Mouse (Mus musculus) liver, adult 2 months (tissue): ENCODE measurements around the gene Slc7a1. TPM values are rescaled to one million over a fixed set of nuclear protein-coding genes. Genes with fewer than 3 reads are reported as not detected.

Source experiments
- DNase-seq: peaks from one replicate; pipeline ENCODE4 v3.0.0-alpha.2; 2011; ENCODE audit warnings: low read depth, low spot score; ENCODE audit errors: extremely low read depth
- H3K27ac ChIP-seq: fragments of 200-500 bp; replicated peaks from 2 replicates; pipeline ENCODE4 v1.5.1; 2012; ENCODE audit warnings: low read depth, mild to moderate bottlenecking, control low read depth, inconsistent platforms, low read length; ENCODE audit not compliant: insufficient read depth
- H3K27me3 ChIP-seq: fragments of 200-500 bp; 2 replicates; pipeline ENCODE4 v1.6.1; 2012; ENCODE audit warnings: mild to moderate bottlenecking, moderate library complexity, low read length, inconsistent platforms; ENCODE audit not compliant: control insufficient read depth, insufficient read depth
- H3K36me3 ChIP-seq: fragments of 200-500 bp; 2 replicates; pipeline ENCODE4 v1.6.1; 2012; ENCODE audit warnings: low read length, inconsistent platforms; ENCODE audit not compliant: control insufficient read depth, insufficient read depth
- H3K4me1 ChIP-seq: fragments of 200-500 bp; 2 replicates; pipeline ENCODE4 v1.6.1; 2011; ENCODE audit warnings: low read length; ENCODE audit not compliant: control insufficient read depth, insufficient read depth
- H3K4me3 ChIP-seq: fragments of 200-500 bp; 2 replicates; pipeline ENCODE4 v1.5.1; 2011; ENCODE audit warnings: low read depth, mild to moderate bottlenecking, control low read depth, low read length, moderate library complexity; ENCODE audit not compliant: insufficient read depth
- H3K79me2 ChIP-seq: fragments of 200-500 bp; 2 replicates; pipeline ENCODE4 v1.6.1; 2012; ENCODE audit warnings: inconsistent platforms, mild to moderate bottlenecking, low read length, moderate library complexity; ENCODE audit not compliant: control insufficient read depth, insufficient read depth
- H3K9ac ChIP-seq: fragments of 200-500 bp; 2 replicates; pipeline ENCODE4 v1.6.1; 2012; ENCODE audit warnings: low read depth, mild to moderate bottlenecking, control low read depth, inconsistent platforms, low read length
- CTCF ChIP-seq: fragments of 200-500 bp; IDR thresholded peaks from 2 replicates; pipeline ENCODE4 v1.5.1; 2011; ENCODE audit warnings: low read depth, low read length, control low read depth
- POLR2A ChIP-seq: fragments of 200-500 bp; IDR thresholded peaks from 2 replicates; pipeline ENCODE4 v1.6.1; 2011; ENCODE audit warnings: low read length, control low read depth; ENCODE audit not compliant: insufficient read depth; ENCODE audit errors: extremely low read depth
- WGBS: fragments of 180-500 bp; shearing (Covaris S2); methylation state at CpG from one replicate; pipeline ENCODE4 v1.1.7; 2018; 5-methylcytosine and 5-hydroxymethylcytosine counted together
- polyA plus RNA-seq: library from polyadenylated mRNA; depleted of rRNA; stranded (reverse); fragments of >200 nt; gene quantifications from 2 replicates; pipeline ENCODE4 v1.2.3, GENCODE M21; 2012
- total RNA-seq: library from RNA; depleted of rRNA; stranded (reverse); fragments of >200 nt; gene quantifications from 2 replicates; pipeline ENCODE4 v1.2.3, GENCODE M21; 2014

The Slc7a1 gene
- total and polyA plus RNA-seq, 2 experiments, result 0.18 to 0.23 TPM

DNA sequence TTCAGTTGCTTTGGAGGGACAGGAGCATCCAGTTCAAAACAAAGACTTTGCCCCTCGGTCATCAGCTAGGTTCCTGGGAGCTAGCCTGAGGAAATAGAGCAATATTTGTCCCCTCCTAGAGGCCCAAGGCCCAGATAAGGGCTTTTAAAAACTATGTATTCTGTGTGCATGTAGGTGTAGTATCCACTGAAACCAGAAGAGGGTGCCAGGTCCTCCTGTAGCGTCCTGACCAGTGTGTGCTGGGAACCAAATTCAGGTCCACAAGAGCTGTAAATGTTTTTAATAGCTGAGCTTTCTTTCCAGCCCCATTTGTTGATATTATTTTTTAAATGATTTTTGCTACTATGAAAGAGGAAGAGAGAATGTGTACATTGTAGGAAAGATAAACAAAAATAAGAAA lies 95.6 kb downstream of the Slc7a1 start:
- no peak overlapping the region for H3K27ac ChIP-seq
- H3K36me3 ChIP-seq, result no peaks in the 10 kb centered on the region
- no peak overlapping the region for H3K9ac ChIP-seq
- H3K4me1 ChIP-seq, result no peaks in the 10 kb centered on the region
- no peak for DNase-seq
- WGBS, result 85% methylated on average over 2 of the region's 2 CpGs
- TF ChIP-seq CTCF (no peak), POLR2A (no peak)
- H3K4me3 ChIP-seq, result no peak overlapping the region
- no peaks in the 10 kb centered on the region for H3K79me2 ChIP-seq
- H3K27me3 ChIP-seq, result no peaks in the 10 kb centered on the region

DNA sequence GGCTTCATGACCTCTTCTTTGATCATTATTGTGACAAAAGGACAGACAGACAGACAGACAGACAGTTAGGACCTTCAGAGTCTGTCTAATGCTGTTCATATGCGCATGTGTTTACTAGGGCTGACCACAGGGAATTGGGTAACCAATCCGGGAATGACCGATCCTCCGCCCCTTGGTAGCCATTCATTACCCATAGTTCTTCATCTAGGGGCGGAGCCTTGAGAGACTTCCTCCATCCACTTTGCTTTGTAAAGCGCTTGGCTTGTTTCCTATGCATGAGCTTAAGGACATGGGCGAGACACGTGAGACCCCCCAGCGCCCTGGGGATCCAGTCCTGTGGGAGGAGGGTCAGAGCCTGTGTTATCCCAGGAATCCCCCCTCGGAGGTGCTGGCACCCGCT lies 96.7 kb downstream of the Slc7a1 start:
- WGBS, result 76% methylated on average over 11 of the region's 11 CpGs
- H3K4me1 ChIP-seq, result no peaks in the 10 kb centered on the region
- TF ChIP-seq POLR2A (no peak), CTCF (no peak)
- peak; percentile 4 for DNase-seq
- H3K27ac ChIP-seq, result no peak overlapping the region
- H3K27me3 ChIP-seq, result no peaks in the 10 kb centered on the region
- no peaks in the 10 kb centered on the region for H3K79me2 ChIP-seq
- H3K4me3 ChIP-seq, result peak overlapping the region; percentile 87
- no peaks in the 10 kb centered on the region for H3K36me3 ChIP-seq
- H3K9ac ChIP-seq, result peak overlapping the region; percentile 31

DNA sequence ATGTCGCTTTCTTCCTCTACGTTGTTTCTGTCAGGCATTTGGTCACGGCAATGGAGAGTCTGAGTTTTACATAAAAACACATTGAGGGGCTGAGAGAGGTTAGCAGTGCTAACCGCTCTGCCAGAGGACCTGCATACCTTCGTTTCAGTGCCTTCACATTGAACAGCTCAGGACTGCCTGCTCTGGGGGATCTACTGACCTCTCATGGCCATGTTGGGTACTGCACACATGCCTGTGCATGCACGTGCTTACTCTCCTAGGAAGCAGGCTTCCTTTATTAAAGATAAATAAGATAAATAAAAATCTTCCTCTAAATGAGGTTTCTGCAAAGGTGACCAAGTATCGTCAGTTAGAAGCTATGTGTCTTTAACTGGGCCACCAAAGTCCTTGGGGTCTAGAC lies 106.4 kb downstream of the Slc7a1 start:
- H3K79me2 ChIP-seq, result no peaks in the 10 kb centered on the region
- 88% methylated on average over 7 of the region's 7 CpGs for WGBS
- no peak overlapping the region for H3K27ac ChIP-seq
- no peaks in the 10 kb centered on the region for H3K27me3 ChIP-seq
- TF ChIP-seq CTCF (peak; percentile 46; the same call in 1 of the 2 replicates), POLR2A (no peak)
- H3K36me3 ChIP-seq, result no peaks in the 10 kb centered on the region
- H3K4me1 ChIP-seq, result no peaks in the 10 kb centered on the region
- no peak overlapping the region for H3K9ac ChIP-seq
- no peak for DNase-seq
- H3K4me3 ChIP-seq, result no peak overlapping the region

DNA sequence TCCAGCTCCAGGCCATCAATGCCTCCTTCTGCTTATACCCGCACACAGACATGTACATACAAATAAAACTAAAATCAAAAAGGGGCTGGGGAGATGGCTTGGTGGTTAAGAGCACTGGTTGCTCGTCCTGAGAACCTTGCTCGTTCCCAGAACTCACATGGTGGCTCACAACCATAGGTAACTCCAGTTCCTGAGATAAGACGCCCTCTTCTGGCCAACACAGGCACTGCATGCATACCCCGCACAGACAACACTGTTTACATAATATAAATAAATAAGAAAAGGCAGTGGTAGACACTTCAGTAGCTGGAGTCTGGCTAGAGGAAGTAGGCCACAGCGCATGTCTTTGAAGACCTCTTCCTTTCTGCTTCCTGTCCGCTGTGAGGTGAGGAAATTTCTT lies 106.8 kb downstream of the Slc7a1 start:
- no peaks in the 10 kb centered on the region for H3K4me1 ChIP-seq
- no peak overlapping the region for H3K4me3 ChIP-seq
- H3K36me3 ChIP-seq, result no peaks in the 10 kb centered on the region
- H3K9ac ChIP-seq, result no peak overlapping the region
- H3K27ac ChIP-seq, result no peak overlapping the region
- no peaks in the 10 kb centered on the region for H3K27me3 ChIP-seq
- DNase-seq, result no peak
- no peaks in the 10 kb centered on the region for H3K79me2 ChIP-seq
- WGBS, result 75% methylated on average over 7 of the region's 7 CpGs
- no peak for TF ChIP-seq CTCF
- no peak for TF ChIP-seq POLR2A

DNA sequence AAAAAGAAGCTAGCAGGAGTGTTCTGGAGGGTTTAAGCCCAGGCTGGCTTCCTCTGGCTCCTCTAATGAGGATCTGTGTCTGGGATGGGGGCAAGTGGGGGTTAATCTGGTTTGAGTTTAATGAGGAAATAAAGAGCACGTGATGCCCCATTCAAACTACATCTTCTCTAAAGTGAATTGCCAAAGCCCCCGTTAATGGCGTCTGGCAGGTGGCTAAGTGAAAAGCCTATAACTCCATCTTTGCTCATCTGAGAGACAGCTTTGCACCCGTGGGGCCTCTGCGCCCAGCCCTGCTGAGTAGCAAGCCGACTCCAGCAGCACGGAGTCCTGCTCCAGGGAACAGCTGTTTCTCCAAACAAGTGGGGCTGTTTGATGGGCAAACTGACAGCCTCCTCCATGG lies 109.8 kb downstream of the Slc7a1 start:
- TF ChIP-seq CTCF, result no peak
- no peak for TF ChIP-seq POLR2A
- Histone ChIP-seq H3K36me3 (no peaks in the 10 kb centered on the region), H3K27me3 (no peaks in the 10 kb centered on the region), H3K79me2 (no peaks in the 10 kb centered on the region), H3K9ac (no peak overlapping the region), H3K4me3 (no peak overlapping the region), H3K4me1 (no peaks in the 10 kb centered on the region), H3K27ac (no peak overlapping the region)
- WGBS, result 89% methylated on average over 7 of the region's 7 CpGs
- no peak for DNase-seq

DNA sequence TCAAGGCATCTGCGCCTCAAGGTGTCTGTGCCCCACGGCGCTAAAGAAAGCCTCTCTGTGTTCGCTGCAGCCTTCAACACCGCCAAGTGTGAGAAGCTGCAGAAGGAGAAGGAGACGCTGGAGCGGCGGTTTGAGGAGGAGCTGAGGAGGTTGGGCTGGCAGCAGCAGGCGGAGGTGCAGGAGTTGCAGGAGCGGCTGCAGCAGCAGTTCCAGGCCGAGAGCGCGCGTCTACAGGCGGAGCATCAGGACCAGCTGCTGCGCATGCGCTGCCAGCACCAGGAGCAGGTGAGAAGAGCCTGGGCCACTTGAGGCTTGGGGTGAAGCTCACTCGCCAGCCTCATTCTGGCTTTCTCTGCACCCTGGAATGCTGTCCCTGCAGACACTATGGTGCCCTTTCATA lies 110.9 kb downstream of the Slc7a1 start:
- no peak for DNase-seq
- 65% methylated on average over 18 of the region's 18 CpGs for WGBS
- Histone ChIP-seq H3K79me2 (no peaks in the 10 kb centered on the region), H3K4me3 (no peak overlapping the region), H3K36me3 (no peaks in the 10 kb centered on the region), H3K27me3 (no peaks in the 10 kb centered on the region), H3K27ac (no peak overlapping the region), H3K9ac (no peak overlapping the region), H3K4me1 (no peaks in the 10 kb centered on the region)
- TF ChIP-seq CTCF (no peak), POLR2A (no peak)
